Mouse (Mus musculus) adrenal gland, adult 18-20 months (tissue): Measurements from ENCODE around the gene Adcy2. TPM values are rescaled to one million over a fixed set of nuclear protein-coding genes. Genes with fewer than 3 reads are reported as not detected.

Experiments used
- DNase-seq, 2 experiments: peaks; one replicate each; pipeline ENCODE4 v3.0.0; 2021 to 2022; ENCODE audit warnings: low spot score in 2 of 2
- total RNA-seq, 2 experiments: library from RNA; stranded (reverse); gene quantifications; 1 replicate in 1 of 2; 2 replicates in 1 of 2; pipeline ENCODE4 v1.2.3; 2021

The Adcy2 gene
- total RNA-seq, 2 experiments from 2014 or later = 0.64 to 0.86 TPM

- DNase-seq = no peak
These were observed 169.1 kb downstream of the Adcy2 start for GRCm38 (mm10) chr13:68830030-68830759.

GRCm38 (mm10) chr13:68828441-68828840, 170.9 kb downstream of the Adcy2 start:
- no peak for DNase-seq

GRCm38 (mm10) chr13:68826461-68826860, 172.9 kb downstream of the Adcy2 start:
- no peak for DNase-seq

- DNase-seq = no peak
These were observed 178.3 kb downstream of the Adcy2 start for GRCm38 (mm10) chr13:68820858-68821579.

- DNase-seq = no peak
These were observed 183.4 kb downstream of the Adcy2 start for GRCm38 (mm10) chr13:68815704-68816477.

- no peak for DNase-seq
These were observed 188.2 kb downstream of the Adcy2 start for GRCm38 (mm10) chr13:68811185-68811584.

GRCm38 (mm10) chr13:68799777-68800176, 199.6 kb downstream of the Adcy2 start:
- DNase-seq = no peak

- DNase-seq = no peak
These were observed 206.1 kb downstream of the Adcy2 start for GRCm38 (mm10) chr13:68793286-68793685.

- DNase-seq = no peak
These were observed 211.9 kb downstream of the Adcy2 start for GRCm38 (mm10) chr13:68787286-68788061.

GRCm38 (mm10) chr13:68783096-68783495, 216.2 kb downstream of the Adcy2 start:
- DNase-seq = no peak

- DNase-seq = no peak
These were observed 221.2 kb downstream of the Adcy2 start for GRCm38 (mm10) chr13:68778011-68778672.

GRCm38 (mm10) chr13:68773599-68774211, 225.6 kb downstream of the Adcy2 start:
- DNase-seq = no peak

- DNase-seq = no peak
These were observed 230.8 kb downstream of the Adcy2 start for GRCm38 (mm10) chr13:68768588-68768987.

- DNase-seq = no peak
These were observed 233.3 kb downstream of the Adcy2 start for GRCm38 (mm10) chr13:68765896-68766578.

GRCm38 (mm10) chr13:68764614-68765013, 234.7 kb downstream of the Adcy2 start:
- no peak for DNase-seq

- DNase-seq = no peak
These were observed 249.5 kb downstream of the Adcy2 start for GRCm38 (mm10) chr13:68749801-68750200.

GRCm38 (mm10) chr13:68749370-68749769, 250.0 kb downstream of the Adcy2 start:
- DNase-seq = no peak

- no peak for DNase-seq
These were observed 253.9 kb downstream of the Adcy2 start for GRCm38 (mm10) chr13:68745426-68745825.

- DNase-seq = no peak
These were observed 286.7 kb downstream of the Adcy2 start for GRCm38 (mm10) chr13:68712661-68713060.
